Mouse (Mus musculus) right cerebral cortex, postnatal 36 days (tissue): ENCODE results near the gene Nhp2.

Experiments
- DNase-seq, 2 experiments: peaks; one replicate each; pipeline ENCODE4 v3.0.0; 2022; ENCODE audit warnings: low spot score in 2 of 2, mixed read lengths in 1 of 2

Gene Nhp2

DNA sequence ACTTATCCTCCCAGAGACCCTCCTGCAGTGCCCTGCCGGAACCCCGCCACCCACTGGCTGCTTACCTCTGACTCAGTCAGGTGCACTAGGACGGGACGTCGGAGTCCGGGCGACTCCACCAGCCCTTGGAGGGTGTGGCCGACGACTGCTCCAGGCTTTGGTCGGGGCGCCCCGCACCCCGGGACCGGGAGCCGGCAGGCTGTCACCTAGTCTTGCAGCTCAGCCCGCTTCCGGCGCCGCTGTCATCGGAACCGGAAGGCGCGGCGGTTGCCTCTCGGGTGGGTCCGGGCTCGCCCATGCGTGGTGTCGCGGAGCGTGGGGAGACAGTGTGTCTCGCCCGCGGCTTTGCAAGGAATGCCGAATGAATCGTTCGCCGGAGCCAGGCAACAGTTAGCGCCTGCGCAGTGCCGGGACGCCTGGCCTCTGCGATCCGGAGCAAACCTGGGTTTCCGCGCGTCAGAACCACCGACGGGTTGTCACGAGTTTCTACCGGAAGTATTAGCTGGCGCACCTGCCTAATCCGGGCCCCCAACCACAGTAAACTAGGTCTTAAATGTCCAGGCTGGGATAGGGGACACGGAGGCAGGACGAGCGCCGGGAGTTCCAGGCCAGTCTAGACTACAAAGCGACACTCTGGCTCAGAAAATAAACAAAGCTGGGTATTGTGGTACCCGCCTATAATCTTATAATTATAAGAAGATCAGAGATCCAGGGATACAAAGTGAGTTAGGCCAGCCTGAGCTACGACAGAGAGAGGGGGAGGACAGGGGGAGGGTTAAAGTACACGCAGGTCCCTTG is 16.2 kb downstream of the Nhp2 start, which contains the start of gene Rmnd5b:
Gene Rmnd5b, minus strand, starts transcription at position 372 of the 798 bp plus-strand sequence.
- DNase-seq = peak; percentile 94 to 96

DNA sequence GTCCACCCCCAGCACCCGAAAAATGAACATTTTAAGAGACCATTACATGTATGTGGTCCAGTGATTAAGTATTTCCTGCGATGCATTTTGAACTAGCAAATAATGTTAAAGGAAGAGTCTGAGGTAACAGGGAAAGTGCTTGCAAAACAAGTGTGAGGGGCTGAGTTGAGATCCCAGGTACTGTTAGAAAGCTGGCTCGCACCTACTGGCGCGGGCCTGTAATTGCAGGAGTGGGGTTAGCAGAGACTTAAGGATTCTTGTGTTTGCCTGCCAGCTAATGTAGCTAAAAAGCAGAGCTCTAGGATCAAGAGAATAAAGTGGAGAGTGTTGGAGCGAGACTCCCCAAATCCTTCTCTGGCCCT is 16.8 kb downstream of the Nhp2 start:
- peak in 1 of 2 experiments; percentile 43 for DNase-seq

DNA sequence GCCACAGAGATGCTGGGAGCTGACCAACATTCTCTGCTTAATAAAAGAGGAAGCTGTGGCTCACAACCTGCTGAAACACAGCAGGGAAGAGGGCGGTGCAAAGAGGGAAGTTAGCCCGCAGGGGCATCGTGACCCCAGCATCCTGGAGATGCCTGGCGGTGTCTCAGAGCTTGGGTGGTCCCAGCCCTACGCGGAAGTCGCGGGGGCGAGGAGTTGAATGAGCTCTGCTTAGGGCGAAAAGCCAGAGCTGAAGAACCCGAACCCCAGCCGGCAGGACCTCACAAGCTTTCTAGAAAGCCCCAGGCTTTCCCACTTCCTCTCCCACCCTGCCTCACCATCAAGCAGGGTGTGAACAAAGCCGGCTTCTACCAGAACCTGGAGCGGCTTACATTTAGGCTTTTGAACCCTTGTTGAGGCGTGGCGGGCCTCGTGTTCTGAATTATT is 18.5 kb downstream of the Nhp2 start:
- no peak for DNase-seq

DNA sequence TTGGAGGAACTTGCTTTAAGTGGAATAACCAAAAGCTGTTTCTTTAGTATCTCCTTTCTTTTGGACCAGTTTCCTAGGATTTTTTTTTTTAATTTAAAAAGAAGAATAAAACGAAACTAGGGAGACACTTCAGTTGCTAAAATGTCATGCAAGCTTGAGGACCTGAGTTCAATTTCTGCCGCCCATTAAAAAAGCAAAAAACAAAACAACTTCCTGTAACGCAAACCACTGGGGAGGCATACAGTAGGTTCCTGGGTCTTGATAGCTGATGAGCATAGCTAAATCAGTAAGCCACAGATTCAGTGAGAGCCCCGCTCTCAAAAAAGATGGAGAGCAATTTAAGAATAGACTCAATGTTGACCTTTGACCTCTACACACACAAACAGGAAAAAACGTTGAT is 19.0 kb downstream of the Nhp2 start:
- DNase-seq = no peak

DNA sequence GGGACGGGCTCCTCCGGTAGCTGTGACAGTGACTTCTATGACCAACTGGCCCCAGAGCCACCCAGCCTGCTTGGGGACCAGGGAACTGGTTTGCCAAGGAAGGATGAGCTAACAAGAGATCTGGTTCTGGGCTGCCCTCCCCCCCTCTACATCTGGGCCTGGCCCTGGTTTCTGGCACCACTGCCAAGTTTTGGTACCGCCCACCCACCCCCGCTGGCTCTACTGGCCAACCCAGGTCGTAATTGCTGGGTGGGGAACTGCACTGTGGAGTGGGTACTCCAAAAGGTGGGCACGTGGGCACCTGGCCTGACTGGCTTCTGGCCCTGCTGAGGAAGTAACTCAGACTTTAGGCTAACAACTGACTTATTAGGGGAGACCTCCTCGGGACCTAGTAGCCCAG is 21.2 kb downstream of the Nhp2 start:
- DNase-seq = no peak

DNA sequence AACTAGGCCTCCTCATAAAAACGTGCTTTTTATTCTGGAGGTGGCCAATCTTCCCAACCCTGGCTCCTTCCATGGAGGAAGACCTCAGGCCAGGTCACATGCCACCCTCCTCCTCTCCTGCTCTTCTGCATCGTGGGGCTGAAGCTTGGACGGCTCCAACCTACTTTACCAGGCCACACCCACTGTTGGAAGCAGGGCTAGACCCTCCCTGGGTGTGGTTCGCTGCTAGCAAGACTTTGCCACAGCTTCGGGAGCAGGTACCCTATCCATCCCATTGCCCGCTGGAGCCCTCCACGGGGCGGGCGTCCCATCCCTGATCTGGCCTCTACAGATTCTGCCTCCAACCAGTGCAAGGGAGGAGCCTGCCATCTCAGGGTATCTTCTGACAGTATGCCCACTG is 23.7 kb downstream of the Nhp2 start:
- DNase-seq = no peak

DNA sequence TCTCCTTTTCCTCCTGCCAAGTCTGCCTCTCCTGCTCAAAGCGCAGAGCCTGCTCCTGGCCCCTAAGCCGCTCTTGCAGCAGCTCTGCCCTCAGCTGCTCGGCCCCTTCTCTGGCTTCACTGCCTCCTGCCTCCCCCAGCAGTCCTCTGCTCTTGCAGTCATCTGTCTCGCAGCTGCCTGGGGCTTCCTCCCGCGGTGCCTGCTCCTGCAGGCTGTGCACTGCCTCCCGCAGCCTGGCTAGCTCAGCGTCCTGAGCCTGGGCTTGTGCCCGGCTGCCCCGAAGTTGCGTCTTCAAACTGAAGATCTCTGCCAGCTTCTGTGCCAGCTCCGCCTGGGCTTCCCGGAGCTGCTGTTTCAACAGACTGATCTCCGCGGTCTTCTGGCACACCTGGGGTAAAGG is 24.2 kb downstream of the Nhp2 start:
- no peak for DNase-seq

DNA sequence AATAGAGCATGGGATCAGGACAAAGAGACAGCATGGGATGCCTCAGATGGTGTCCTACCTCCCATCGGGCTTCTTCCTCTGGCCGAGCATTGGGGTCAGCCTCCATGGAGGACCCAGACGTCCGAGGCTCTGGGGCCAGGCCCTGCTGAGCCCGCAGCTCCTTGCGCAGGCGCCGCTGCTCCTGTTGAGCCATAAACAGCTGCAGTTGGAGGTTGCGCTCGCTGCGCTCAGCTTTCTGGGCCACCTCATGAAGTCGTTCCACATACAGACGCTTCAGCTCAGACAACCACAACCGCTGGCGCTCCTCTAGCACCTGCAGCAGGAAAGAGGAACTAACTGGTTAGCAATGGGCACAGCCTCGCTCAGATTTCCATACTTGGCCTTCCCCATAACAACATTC is 24.7 kb downstream of the Nhp2 start:
- no peak for DNase-seq

DNA sequence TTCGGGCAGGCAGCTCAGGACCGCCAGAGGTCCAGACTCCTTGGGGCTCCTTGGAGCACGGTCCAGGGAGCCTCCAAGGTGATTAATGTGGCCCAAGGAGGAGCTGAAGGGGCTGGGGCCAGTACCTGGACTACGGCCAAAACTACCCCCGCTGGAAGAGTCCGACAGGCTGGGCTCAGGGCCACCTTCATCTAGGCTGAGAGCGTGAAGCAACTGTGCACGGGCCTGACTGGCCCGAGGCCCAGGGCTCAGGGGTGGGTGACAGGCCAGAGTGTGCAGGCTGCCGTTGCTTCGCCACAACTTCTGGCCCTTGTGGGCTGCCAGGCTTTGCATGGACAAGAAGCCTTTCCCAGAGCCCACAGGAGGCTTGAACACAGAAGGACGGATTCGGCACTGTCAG is 25.8 kb downstream of the Nhp2 start:
- no peak for DNase-seq

DNA sequence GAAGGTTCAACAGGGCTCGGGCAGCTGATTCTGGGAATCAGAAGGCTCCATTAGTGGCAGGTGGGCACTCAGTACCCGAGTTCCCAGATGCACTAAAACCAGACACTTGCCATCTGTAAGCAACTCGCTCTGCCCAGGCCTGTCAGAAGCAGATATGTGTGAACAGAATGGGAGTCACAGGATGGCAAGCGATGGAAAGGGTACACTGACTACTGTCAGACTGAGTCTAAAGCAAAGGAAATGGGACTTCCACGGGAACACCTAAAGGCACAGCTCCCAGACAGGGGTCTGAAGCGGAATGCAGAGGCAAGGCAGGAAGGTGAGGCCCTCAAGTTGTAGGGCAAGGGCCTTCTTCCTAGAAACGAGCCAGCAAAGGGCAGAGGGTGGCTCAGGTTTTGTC is 26.7 kb downstream of the Nhp2 start:
- no peak for DNase-seq

DNA sequence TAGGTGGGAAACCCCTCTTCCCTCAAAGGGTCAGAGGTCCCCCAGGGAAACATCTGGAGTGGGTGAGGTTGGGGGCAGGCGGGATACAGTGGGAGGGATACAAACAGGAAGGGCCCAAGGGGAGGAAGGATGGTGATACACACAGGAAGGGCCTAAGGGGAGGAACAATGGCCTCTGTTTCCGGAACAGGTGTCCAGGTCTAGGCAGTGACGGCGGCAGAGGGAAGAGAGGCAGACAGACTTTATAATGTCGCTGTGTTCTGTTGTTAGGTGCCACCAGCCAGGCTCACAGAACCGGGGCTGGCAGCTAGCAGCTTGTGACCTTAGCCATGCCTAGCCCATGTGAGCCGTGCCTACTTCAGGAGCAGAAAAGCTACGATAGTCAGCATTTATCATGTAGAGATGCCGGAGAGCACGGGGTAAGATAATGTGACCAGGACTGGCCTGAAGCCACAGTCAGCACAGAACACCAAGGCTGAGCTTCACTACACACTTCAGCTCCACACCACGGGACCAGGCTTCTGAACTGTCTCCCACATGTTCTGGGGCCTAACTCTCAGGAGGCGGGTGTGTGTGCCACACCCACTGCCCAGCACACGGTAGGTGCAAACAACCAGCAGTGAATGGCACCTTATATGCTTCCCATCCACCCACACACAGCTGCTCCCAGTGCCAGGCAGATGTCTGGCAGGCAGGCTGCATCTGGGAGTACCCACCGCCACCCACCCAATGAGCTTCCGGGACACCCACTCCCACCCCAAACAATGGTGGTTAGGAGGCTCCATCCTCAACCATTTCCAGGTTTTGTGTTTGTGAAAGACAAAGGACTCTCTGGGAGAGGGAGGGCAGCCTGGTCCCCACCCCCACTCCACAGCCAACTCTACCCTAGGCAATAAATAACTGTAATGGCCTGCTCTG is 27.5 kb downstream of the Nhp2 start:
- DNase-seq = no peak

DNA sequence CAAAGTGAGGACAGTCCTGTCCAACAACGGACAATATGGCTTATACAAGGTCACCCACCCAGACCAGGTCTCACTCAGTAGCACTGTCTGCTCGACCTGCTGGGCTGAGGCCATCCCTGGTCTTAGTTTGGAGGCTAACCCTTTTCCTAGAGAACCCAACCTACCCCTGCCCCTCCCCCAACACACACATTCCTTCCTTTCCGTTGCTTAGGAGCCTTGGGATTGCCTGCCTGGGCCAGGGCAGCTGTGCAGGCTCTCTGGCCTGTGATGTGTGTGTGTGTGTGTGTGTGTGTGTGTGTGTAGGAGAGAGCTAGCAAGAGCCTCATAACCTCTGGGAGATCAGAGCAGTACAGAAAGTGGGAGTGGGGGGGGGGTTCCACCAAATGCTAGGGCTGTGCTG is 29.0 kb downstream of the Nhp2 start:
- DNase-seq = no peak

DNA sequence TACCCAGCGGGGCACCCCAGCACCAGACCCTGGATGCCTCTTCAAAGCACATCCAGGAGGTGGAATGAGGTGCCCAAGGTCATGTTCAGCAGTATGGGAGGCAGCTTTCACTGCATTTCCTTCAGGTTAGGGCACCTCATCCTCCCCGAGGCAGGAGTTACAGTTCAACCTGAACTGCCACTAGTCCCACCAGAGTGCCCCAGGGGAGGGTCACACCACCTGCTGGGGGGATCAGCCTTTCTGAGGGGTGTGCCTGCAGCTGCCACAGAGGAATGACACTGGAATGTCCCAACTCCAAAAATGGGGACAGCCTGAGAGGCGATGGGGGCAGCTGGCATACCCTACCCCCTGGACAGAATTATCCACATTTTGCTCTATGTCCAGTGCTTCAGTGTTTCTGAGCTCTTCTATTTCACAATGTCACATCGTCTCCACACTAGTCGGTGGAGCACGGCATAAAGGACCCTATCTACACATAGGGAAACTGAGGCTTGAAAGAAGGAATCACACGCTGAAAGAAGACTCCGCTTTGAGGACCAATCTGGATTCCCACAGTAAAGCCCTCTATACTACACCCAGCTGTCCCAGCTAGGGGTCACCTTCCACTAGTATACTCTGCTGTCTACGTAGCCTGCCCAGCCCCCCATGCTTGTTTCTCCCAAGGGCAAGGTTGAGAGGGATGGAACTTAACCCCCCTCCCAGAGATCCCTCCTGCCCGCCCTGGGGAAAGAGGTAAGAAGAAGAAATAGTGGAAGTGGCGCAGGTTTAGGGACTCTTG is 29.8 kb downstream of the Nhp2 start:
- DNase-seq = no peak

DNA sequence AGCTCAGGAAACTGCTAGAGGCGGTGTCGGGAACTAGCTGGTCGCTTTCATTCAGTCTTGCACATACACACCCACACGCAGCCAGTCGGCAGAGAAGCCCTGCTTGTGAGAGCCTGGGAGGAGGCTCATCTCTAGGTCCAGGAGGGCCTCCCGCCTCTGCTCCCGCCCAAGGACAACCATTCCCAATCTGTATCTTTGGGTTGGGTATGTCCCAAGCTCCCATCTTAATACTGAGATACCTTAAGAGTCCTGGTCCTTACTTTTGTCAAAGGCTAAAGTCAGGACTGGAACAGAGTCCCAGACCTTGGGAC is 30.3 kb downstream of the Nhp2 start:
- DNase-seq = no peak

DNA sequence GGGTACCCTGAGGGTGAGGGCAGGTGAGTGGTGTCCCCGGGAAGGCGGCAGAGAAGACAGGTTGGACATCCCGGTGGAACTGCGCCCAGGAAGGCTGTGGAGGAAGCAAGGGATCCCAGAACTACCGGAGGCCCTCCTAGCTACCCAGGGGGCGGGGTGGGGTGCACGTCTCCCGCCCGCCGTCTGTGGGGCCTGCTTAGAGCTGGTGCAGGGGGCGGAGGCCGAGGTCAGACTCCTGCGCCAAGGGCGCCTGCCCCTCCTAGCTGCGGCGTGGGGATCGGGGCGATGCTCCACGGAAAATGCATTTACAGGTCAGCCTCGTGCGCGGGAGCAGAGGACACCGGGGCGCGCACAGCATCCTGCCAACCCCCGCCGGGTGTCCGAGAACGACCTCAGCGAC is 30.7 kb downstream of the Nhp2 start:
- no peak for DNase-seq

DNA sequence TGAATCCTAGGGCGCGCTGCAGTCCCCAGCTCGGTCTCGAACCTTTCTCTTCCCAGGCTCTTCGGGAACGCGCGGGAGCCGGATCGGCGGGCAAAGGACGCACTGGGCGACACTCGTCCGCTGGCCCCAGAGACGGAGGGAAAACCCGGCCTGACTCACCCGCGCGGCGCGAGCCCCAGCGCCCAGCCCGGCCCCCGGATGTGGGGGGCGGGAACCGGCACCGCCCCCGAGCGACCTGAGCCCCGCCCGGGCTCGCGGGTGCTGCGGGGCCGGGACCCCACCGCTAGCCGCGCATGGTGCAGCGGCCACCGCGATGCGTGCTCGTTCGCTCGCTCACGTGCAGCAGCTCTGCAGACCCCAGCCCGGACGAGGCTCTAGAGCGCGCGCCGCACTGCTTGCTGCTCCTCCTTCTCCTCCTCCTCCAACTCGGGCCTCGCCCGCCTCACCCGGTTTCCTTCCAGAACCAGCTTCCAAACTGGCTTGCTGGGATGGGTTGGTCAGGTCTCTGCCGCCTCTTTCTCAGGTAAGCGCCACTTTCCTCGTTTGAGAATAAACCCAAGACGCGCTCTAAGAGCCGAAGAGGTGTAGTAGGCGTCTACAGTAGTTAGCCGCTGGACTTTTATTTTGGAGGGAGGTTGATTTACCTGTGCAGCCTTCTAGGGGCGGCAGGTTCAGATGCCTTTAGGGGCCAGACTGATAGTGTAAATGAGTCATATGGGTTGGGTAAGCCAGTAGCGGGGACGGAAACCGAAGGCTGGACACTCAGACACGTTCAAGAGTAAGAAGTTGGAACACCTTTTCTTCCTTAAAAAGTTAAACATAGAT is 31.4 kb downstream of the Nhp2 start, which contains the start of the genes N4bp3 and D930048N14Rik:
Gene N4bp3, minus strand, starts transcription at position 152 of the 825 bp plus-strand sequence.
Gene D930048N14Rik, plus strand, starts transcription at position 264 of the 825 bp plus-strand sequence.
- no peak for DNase-seq

DNA sequence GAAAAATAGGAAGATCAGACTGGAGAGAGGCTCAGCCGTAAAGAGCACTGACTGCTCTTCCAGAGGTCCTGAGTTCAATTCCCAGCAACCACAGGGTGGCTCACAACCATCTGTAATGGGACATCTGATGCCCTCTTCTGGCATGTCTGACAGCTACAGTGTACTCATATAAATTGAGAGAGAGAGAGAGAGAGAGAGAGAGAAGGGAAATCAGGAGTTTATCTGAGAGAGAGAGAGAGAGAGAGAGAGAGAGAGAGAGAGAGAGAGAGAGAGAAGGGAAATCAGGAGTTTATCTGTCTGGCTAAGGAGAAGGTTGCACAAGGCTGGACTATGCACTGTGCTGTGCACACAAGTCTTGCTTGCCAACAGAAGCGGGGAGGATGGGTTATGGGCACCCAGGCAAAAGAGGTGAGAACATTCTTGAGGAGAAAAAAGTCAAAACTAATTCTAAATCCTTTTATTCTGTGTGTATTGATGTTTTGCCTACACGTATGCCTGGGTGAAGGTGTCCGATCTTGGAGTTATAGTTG is 33.4 kb downstream of the Nhp2 start:
- DNase-seq = no peak

DNA sequence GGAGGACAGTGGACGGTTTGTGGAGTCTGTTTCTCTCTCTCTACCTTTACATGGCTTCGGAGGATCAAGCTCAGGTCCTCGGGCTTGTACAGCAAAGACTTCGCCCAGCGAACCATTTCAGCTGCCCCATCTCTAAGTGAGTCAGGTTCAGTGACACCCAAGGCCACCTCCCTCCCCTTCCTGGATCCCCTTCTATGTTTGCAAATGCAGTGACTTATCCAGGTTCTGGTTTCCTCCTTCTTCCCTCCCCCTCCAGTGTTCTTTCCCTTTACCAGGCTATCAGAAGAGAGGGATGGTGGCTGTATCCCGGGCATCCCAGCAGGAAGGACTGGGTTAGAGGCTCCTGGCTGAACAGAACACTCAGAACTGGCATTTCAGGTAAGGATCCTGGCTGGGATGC is 34.2 kb downstream of the Nhp2 start:
- DNase-seq = no peak

DNA sequence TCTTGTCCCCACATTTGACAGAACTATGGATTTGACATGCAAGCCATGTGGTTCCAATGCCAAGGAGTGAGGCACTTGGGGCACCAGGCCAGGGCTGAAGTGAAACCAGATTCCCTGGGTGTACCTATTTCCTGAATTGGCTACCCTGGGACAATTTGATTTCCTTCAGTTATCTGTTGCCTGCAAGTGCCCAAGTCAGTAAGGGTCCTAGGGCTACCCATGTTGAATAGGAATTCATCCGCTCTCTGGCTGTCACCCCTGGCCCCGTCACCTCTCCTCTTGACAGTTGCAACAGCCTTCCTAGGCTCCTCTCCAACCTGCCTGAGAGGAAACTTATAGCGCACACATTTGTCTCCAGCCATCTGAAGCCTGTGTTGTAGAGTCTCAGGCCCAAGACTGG is 35.4 kb downstream of the Nhp2 start:
- DNase-seq = no peak

DNA sequence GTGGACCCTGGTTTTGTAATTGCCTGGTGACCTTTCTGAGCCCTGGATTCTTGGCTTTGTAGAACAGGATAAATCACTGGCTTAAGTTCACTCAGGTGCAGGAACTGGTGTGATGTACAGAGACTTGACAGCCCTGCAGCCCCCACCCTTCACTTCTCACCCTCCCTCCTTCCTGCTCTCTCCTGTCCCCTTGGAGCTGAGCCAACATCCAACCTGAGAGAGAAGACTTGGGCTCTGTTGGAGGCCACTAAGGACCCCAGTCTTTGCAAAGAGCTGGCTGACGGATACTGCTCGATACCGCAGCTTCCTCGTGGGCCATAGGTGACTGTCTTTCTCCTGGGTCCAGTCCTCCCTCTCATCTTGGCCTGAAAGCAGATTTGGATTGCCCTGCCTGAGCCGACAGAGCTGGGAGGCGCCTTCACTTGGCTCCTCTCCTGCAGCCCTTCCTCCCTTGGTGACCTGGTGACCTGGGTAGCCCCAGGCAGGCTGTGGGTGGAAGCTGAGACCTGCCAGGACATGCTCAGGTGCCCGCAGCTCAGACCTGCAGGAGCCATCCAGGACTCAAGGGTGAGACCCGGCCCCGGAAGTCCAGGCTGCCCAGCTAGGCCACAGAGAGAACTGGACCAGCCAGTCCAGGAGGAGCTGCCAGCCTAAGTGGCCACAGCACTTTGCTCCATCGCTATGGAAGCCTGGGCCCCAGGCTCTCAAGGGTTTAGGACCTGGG is 37.4 kb downstream of the Nhp2 start:
- no peak for DNase-seq
